Mouse (Mus musculus) c-Kit-negative CD71-positive TER-119-positive erythroid progenitor cells, embryonic 14.5 days (primary cell): Measurements from ENCODE around the gene Itga11.
"Not testable (repeated sequence)": the region's sequence is repeated elsewhere in the genome, so short reads cannot be mapped to it uniquely, and the experiment has no call there.

Experiments used
- DNase-seq: peaks from one replicate; pipeline ENCODE4 v3.0.0-alpha.2; 2013; ENCODE audit warnings: low read depth, low spot score

Itga11 gene

DNA sequence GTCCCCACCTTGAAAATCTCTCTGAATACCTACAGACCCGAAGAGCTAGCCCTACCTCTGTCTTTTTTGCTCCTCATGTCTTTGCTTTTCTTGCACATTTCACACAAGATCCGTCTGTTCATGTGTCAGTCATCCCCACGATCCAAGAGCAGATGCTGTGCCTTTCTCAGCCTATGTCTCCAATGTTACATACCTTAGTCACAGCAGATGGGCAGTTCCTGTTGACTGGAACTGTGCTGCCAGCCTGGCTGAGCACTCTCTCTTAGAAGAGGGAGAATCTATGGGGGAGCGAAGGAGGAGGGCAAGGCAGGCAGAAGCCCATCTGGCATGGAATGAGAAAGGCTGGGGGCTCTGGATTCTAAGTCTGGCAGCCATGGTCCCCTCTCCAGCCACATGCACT, 87.7 kb downstream of the Itga11 start:
- no peak for DNase-seq

DNA sequence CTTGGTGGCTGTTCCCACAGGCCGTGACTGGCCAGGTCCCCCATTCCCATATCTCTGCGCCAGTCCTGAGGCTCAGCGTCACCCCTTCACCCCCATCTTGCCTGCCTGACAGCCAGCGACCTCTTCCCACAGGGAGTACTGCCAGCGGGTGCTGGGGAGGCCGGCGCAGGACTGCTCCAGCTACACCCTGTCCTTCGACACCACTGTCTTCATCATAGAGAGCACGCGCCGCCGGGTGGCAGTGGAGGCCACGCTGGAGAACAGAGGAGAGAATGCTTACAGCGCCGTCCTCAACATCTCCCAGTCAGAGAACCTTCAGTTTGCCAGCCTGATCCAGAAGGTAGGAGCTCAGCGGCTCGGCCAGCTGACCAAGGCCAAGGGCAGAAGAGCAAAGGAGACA, 89.8 kb downstream of the Itga11 start:
- DNase-seq: no peak

DNA sequence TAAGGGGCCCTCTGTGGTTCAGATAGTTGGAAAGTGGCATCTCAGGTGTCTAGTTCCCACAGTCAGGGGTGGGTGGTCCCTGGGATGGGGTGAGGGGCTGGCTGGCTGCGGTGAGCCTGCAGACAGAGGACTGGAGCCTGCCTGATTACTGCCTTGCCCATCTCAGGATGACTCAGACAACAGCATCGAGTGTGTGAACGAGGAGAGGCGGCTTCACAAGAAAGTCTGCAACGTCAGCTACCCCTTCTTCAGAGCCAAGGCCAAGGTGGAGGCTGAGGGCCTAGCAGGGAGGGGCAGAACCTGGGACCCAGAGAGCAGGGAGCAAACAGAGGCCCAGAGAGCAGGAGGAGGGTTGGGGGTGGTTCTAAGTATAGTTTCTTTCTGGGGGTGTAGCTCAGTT, 90.7 kb downstream of the Itga11 start:
- DNase-seq: no peak

DNA sequence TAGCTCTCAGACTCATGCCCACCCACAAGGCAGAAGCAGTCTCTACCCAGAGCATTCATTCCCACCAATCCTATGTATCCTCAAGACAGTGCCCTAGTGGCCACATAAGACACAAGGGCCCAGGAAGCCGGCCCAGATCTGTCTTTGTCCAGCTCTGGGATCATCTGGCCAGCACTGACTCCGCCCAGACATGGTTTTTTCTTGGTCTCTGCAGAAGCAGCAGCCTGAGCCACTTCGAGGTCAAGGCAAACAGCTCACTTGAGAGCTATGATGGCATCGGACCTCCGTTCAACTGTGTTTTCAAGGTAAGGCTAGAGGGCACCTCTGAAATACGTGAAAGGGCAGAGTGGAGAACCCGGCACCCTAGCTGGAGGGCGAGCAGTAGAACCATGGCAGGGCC, 95.1 kb downstream of the Itga11 start:
- no peak for DNase-seq

DNA sequence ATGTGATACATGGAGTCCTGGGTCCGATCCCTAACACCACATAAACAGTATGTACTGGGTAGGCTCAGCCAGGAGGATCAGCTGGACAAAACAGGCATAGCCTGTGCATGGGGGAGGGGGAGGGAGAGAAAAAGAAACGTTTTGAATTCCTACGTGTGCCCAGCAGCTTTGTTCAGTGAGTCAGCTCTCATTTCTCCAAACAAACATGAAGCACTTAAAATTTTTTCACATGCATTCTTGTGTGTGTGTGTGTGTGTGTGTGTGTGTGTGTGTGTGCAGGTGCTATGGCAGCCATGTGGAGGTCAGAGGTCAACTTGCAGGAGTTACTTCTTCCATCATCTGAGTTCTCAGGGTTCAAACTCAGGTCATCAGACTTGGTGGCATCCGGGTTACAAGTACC, 97.8 kb downstream of the Itga11 start:
- DNase-seq: no peak

DNA sequence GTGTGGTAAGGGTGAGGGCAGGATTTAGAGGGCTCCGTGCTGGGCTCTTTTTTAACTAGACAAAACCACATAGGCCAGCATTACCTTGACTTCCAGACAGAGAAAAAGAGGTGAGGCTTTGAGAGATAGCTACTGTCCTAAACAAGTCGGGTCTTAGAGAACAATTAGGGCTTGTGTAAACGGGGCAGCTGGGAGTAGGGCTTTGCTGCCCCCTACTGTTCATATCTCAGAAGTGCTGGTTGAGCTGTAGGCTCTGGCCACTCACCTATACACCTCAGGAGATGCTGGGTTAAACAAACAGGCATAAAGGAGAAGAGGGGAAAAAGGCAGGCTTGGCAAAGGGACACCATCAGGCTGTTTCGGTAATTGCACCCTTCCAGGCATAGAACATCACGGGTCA, 99.8 kb downstream of the Itga11 start:
- peak; percentile 25 for DNase-seq

DNA sequence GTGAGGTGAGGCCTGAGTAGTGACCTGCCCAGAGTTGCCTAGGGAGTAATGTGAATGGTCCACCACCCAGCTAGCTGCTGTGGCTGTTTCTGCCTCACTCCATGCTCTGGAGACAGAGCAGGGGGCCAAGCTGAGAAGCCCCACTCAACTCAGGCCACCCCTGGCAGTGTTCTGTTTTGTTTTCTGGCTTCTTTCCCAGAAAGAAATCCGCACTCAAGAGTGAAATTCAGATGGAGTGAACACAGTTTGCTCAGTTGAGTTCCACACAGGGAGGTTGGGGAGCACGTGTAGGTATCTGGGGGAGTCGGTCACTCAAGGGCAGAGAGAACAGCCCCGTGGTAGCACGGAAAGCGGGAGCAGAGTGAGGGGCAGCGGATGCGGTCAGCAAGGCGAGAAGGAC, 101.1 kb downstream of the Itga11 start:
- DNase-seq: no peak

DNA sequence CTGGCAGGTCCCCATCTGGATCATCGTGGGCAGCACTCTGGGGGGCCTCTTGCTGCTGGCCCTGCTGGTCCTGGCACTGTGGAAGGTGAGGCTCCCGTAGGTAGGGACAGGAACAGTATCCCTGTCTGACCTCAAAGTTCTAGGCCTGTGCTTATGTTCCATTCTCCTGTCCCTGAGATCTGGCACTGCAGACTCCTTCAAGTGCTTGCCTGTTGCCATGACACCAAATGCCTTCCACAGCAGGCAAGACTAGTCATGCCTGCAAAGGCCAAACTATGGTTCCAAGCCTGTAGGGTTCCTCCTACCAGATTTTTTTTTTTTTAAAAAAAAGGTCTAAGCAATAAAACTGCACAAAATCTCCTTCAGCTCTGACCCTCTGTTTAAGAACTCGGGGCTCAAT, 104.3 kb downstream of the Itga11 start:
- DNase-seq: no peak

DNA sequence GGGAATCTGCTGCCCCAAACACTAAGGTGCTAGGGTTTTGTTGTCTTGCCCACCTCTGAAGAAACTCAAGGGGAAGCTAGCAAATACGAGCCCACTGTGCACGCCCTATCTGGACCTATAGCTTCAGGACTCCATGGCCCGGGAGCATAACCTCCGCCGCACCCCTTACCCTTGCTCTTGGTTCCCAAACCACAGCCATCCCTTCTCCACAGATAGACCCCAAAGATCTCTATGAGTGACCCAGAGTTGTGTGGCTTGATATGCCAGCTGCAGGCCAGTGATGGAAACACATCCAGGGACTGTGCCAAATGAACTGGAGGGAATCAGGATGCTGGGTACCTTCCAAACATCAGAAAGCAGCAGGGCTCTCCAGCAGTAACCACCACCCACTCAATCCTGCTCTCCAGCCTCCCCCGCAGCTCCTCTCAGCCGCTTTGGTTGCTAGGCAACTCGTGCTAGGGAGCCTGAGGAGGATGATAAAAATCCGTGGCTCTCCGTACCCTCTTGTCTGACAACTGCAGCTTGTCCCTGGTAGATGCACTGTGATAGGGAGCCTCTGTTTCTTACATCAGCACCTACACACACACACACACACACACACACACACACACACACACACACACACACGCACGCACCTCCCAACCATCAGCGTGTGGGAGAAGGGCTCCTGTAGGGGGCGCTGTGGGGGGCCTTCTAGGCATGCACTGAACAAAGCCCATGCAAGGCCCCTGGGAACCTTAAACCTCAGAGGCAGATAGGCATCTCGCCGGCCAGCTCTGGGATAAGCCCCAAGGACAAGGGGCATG, 105.6 kb downstream of the Itga11 start:
- no peak for DNase-seq

DNA sequence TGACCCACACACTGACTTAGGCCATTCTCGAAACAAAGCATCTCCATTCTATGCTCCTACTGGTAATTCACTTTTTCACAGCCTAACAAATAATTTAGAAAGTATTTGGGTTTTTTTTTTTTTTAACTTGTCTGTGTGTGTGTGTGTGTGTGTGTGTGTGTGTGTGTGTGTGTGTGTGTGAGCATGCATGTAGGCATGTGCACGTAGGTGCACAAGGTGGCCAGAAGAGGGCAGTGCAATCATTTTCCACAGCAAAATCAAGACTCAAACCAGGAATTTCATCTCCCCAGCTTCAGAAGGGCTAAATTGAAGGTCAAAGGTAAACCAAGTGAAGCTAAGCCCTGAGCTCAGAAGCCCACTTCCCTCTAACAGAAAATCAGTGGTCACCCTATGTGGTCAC, 106.6 kb downstream of the Itga11 start:
- DNase-seq: no peak

DNA sequence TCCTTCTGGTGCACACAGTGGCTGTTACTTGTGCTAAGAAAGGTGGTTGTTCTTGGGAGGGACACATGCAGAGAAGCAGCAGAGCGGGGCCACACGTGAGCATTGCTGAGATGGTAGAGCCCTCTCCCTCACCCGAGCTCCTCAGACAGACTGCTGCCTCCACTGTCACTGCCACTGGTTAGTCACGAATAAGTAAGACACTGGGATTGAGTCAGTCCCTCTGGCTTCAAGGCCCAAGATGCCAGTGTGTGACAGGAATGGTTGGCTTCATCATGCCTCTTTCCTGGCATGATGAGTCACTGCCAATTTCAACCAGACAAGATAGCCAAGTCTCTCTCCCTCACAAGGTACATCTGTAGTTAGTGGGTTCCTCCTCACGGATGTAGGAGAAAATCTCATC, 109.1 kb downstream of the Itga11 start:
- DNase-seq: no peak

DNA sequence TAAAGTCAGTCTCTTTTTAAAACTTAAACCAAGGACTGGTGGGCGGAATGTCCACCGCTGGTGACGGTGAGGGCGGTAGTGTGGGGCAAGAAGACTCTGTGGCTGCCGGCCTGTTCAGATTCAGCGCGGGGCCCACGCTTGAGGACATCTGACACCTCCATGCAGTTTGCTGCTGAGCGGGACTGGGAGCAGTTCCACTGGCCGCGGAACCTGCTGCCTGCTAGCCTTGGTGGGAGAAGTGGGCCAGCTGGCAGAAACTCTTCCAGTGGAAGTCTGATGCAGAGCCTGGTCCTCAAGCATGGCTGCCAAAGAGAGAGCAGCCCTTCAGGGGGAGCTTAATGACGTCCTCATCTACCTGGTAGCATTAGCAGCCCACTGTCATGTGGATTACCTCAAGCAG, 112.2 kb downstream of the Itga11 start:
- DNase-seq: no peak

DNA sequence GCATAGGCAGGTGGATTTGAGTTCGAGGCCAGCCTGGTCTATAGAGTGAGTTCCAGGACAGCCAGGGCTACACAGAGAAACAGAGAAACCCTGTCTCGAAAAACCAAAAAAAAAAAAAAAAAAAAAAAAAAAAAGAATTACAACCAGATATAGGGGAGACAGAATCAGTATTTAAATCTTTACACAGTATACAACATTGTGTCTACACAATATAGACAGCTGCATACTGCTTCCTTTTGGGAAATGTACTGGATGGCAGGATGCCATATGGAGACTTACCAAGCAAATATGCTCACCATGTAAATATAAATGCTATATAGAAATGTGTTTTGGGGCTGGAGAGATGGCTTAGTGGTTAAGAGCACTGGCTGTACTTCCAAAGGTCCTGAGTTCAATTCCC, 121.6 kb downstream of the Itga11 start:
- not testable (repeated sequence) for DNase-seq

DNA sequence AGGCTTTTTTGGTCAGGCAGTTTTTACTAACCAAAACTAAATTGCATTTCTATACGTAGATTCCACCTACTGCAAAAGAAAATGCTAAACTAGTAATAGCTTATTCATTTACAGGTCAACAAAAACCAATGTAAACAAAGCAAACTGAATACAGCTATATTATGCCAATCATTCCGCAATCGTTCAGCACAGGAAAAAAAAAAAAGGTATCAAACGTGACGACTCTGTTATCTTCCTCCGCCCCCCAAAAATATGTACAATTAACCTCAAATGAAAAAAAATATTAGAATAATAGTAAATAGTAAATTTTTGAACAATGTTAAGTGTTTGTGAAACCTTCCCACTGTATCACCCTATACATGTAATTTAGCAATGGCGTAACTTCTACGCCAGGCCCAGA, 132.5 kb downstream of the Itga11 start:
- DNase-seq: no peak

DNA sequence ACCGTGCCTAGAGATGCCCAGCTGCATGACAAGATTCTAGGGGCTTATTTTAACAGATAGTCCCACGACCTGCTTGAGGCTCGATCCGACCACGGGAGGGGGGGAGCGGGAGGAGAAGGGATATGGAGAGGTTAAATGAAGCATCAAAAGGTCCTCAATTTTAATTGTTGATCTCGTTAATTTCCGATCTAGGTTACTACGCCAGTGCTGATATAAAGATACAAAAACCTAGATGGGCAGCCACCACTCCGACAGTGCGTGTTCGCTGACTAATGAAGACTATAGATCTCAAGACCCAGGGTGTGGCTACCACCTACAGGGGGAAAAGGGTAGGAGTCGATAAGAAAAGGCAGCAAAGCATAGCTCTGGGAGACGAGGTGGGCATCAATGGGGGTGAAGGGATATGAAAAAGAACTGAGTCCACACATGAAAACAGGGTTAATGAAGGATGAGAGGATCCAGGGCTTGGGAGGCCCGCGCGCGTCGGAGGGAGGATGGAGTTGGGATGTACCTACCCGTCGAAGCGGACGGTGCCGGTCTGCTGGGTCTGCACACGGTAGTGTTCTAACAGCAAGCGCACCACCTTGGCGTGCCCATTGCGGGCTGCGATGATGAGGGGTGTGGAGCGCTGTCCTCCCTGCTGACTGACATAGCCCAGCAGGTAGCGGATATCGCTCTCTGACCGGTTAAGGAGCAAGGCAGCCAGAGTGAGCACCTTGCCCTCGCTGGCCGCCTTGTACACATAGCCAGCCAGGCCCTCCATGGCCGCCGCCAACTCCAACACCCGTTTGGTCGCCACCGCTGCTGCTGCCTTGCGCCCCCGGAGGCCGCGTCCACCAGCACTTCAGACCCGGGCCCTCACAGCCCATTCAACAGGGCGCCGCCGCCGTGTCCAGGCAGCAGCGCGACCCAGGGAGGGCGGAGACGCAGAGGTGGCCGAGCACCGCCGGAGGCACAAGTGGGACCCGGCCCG, 133.2 kb downstream of the Itga11 start:
- peak; percentile 62 for DNase-seq

DNA sequence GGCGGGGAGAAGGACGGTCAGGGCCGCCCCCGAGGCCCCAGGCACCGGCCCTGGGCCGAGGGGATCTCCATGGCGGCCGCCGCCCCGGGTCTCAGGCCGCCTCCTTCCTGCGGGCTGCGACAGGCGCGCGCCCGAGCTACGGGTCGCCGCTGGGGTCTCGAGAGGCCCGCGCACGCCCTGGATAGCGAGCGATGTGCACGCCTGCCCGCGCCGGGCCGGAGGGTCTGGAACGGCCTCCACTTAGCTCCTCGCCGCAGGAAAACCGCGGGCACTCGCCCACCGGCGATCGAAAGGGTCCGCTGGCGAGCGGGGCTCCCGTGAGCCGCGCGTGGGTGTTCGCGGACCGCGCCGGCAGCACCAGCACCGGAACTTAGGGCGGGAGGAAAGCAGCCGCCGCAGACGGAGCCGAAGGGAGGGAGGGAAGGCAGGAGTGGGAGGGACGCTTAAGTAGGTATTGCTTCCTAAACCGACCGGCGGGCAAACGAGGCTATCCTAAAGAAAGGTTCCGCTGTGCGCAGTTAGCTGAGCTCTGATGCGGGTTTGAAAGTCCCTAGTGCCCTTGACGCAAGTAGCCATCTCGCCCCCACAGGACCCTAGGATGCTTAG, 134.0 kb downstream of the Itga11 start, which contains the start of gene Fem1b:
Gene Fem1b (minus strand): TSS at position 419 of the 606 bp plus-strand sequence.
- DNase-seq: peak; percentile 81

DNA sequence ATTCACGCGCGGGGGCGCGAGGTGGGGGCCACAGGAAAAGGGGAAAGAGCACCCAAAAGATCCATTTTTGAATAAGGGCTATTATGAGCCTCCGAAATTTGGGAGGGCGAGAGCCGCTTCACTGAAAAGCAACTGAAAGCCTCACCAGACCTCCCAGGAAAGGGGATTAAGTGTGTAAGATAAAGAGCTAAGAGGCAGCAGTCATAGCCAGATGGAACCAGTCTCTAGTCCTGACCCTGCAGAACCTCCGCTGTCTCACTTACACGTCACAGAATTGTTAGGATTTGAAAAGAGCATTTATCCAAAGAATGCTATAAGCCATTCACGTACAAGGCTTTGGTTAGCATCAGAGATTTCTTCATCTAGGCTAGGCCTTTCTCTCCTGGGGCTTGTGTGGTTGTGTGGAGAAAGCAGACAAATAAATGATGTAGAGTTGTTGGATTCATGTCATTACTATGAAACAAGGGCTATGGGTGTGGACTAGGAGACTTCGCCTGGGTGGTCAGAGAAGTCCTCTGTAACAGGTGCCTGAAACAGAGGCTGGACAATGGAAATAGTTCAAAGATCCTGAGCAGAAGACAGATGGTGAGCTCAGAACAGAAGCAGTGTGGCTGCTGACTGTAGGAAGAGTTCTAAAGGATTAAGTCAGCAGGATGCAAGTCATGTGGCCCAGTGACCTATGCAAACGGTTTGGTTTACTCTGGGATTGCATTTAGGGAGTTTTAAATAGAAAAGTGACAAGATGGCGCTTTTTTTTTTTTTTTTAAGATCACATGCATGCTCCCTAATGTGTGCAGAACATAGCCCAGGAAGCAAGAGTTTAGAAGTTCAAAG, 134.8 kb downstream of the Itga11 start:
- DNase-seq: no peak

DNA sequence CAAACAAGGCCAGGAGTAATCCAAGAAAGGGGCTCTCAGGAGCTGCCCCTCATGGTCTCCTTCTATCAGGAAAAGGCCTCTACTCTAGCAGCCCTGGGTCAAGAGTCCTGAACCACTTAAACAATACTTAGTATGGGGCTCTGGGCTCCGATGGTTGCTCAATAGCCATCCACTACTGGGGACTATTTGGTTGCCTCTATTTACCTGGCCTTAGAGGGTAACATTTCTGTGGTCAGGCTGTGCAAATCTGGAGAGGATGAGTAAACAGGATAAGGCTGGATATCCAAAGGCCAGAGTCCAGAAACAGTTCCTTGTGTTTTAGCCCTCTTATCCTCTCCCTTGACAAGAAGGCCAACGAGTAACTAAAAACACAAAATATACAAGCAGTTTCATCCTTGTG, 137.1 kb downstream of the Itga11 start:
- no peak for DNase-seq

DNA sequence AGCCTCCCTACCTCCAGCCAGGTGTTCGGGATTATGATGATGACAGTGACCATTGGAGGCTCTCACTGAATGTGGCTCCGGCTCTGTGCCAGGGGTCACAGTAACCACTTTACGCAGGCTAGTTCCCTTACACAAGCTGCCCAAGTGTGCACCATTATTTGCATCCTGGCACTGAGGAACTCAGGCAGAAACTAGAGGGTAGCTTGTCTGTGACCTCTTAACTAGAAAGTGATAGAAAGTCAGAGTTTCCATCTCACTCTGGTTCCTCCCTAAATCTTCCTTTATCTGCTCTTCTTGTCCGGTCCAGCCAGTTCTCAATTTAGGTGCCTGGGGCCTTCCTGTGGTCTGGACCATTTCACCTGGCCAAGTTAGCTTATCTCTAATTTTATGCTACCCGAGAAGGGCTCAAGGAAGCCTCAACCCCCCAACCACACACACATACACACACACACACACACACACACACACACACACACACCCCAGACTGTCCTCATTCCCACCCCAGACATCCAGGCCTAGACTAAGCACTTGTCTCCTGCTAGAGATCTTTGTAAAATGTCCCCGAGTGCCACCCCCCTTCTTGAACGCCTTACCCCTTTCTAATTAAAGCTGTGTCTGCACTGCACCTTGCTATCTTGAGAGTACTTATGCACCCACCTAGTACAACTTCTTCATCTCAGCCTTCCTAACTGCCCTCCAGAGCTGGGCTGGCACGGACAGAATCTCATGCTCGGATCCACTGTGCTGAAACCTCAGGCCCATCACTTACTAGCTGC, 138.9 kb downstream of the Itga11 start:
- no peak for DNase-seq

DNA sequence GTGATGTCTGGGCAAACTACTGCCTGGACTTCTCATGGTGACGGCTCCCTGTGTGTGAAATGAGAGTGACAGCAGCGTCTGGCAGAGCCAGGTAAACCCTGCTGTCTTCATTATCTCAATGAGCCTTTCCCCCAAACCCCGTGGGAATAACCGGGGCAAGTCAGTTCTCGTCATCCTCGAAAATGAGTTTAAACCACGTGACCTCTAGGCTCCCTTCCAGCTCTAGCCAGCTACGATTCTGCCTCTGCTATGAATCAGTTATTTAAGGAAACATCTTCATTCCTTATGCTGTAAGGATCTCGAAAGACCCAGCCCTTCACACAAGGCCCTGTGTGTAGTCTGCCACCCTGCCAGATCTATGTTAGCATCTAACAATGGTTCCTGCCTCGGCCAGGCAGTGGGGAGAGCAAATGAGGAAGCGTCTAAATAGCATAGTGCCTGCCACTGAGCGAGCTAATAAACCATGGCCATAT, 139.5 kb downstream of the Itga11 start:
- no peak for DNase-seq
